Mouse (Mus musculus) testis, adult 2 months (tissue): ENCODE data around the gene Ermap.

ENCODE experiments used
- CTCF ChIP-seq: fragments of 200-500 bp; IDR thresholded peaks from 2 replicates; pipeline ENCODE4 v1.5.1; 2012; ENCODE audit warnings: low read depth, mild to moderate bottlenecking, inconsistent platforms, low read length, moderate library complexity; ENCODE audit not compliant: control insufficient read depth, insufficient read depth, insufficient replicate concordance
- POLR2A ChIP-seq: fragments of 200-500 bp; IDR thresholded peaks from 2 replicates; pipeline ENCODE4 v1.6.1; 2012; ENCODE audit warnings: low read depth, mild to moderate bottlenecking, inconsistent platforms, low read length, moderate library complexity; ENCODE audit not compliant: control insufficient read depth

- TF ChIP-seq POLR2A: no peak
- TF ChIP-seq CTCF: no peak
Measured at GRCm38 (mm10) chr4:119224534-119224933, 34.7 kb upstream of the Ermap start.
